ENCODE assay signal across 1 mouse cellular context in genomic region chr2:177537141-177537540, GRCm38 (mm10). TPM values are rescaled to one million over a fixed set of nuclear protein-coding genes. Genes with fewer than 3 reads are reported as not detected.
"Had no signal": no experiment of that assay in that cellular context is flagged by ENCODE, and none has a peak within 500 bp of the region (broad histone marks: within the 10 kb centered on the region; RNA-seq: fewer than 3 reads in every experiment).

No protein-coding gene starts in this region.

RNA-seq across cellular contexts. Expression of gene Gm14406, which starts 40.9 kb away (rescaled TPM):
- total RNA-seq: neutrophil, adult 5-6 weeks had no signal
